Mouse (Mus musculus) small intestine, adult 2 months (tissue): ENCODE measurements around the gene Zfp691.

ENCODE experiments used
- CTCF ChIP-seq: fragments of 200-500 bp; IDR thresholded peaks from 2 replicates; pipeline ENCODE4 v1.5.1; 2012; ENCODE audit warnings: low read depth, mild to moderate bottlenecking, control low read depth, inconsistent platforms, low read length, moderate library complexity, mixed read lengths; ENCODE audit not compliant: insufficient replicate concordance, insufficient read length; ENCODE audit errors: extremely low read depth
- POLR2A ChIP-seq: fragments of 200-500 bp; IDR thresholded peaks from 2 replicates; pipeline ENCODE4 v1.6.1; 2012; ENCODE audit warnings: low read depth, mild to moderate bottlenecking, control low read depth, inconsistent platforms, low read length, moderate library complexity

GRCm38 (mm10) chr4:119138776-119139175, 35.2 kb downstream of the Zfp691 start:
- no peak for TF ChIP-seq POLR2A
- TF ChIP-seq CTCF = no peak
